Mouse (Mus musculus): Measurements from ENCODE around the gene Hrh1. TPM values are rescaled to one million over a fixed set of nuclear protein-coding genes. Genes with fewer than 3 reads are reported as not detected.

Gene Hrh1
- total and polyA plus RNA-seq, 2 experiments from 2014 or later, result 1.6 to 5.3 TPM

- no peak overlapping the region for H3K9ac ChIP-seq (replicated peaks; ENCODE audit: low read length)
- no peaks in the 10 kb centered on the region for H3K27me3 ChIP-seq (ENCODE audit: insufficient read depth, low read length)
- ATAC-seq (no peak), DNase-seq (ENCODE audit: low spot score) (no peak)
- no peak for TF ChIP-seq CTCF (IDR thresholded peaks at IDR 0.05; ENCODE audit: low read depth)
- H3K4me3 ChIP-seq (ENCODE audit: low read length), result no peak overlapping the region
- no peaks in the 10 kb centered on the region for H3K36me3 ChIP-seq (ENCODE audit: insufficient read depth, low read length)
- H3K9me3 ChIP-seq (ENCODE audit: low read length), result no peaks in the 10 kb centered on the region
- 37% methylated on average over 3 of the region's 3 CpGs for WGBS
- H3K4me2 ChIP-seq (ENCODE audit: low read depth, low read length), result no peak overlapping the region
- H3K4me1 ChIP-seq (ENCODE audit: insufficient read depth, low read length), result peaks cover 14% of the 10 kb centered on the region
- no peak overlapping the region for H3K27ac ChIP-seq
These were observed 34.9 kb downstream of the Hrh1 start for GRCm38 (mm10) chr6:114432591-114432990.

- ATAC-seq (no peak), DNase-seq (ENCODE audit: low spot score) (peak; percentile 27)
- WGBS, result 54% methylated on average over 5 of the region's 5 CpGs
- Histone ChIP-seq H3K27ac (no peak overlapping the region), H3K27me3 (ENCODE audit: insufficient read depth, low read length) (no peaks in the 10 kb centered on the region), H3K36me3 (ENCODE audit: insufficient read depth, low read length) (no peaks in the 10 kb centered on the region), H3K9ac (replicated peaks; ENCODE audit: low read length) (no peak overlapping the region), H3K4me3 (ENCODE audit: low read length) (no peak overlapping the region), H3K9me3 (ENCODE audit: low read length) (no peaks in the 10 kb centered on the region; the same call in 1 of the 2 replicates), H3K4me1 (ENCODE audit: insufficient read depth, low read length) (peaks cover 10% of the 10 kb centered on the region), H3K4me2 (ENCODE audit: low read depth, low read length) (no peak overlapping the region)
- no peak for TF ChIP-seq CTCF (IDR thresholded peaks at IDR 0.05; ENCODE audit: low read depth)
These were observed 36.8 kb downstream of the Hrh1 start for GRCm38 (mm10) chr6:114434524-114434923.

DNA sequence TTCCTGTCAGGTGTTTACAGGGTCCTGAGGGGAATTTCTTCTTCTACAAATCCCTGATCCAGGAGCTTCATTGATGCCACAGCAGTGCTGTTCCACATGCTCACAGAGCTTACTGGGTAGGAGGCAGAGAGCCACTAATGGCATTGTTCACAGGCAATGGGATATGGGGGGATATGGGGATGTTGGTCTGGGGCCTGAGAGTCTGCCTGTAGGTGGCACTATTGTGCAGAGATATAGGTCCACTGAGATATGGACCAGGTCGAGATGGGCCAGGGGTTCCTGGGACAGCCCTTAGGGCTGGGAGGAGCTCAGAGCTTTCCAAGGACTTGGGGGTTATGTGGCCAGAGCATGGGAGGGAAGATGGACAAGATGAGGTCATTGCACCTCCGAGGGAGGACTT is 42.6 kb downstream of the Hrh1 start:
- Histone ChIP-seq H3K4me2 (ENCODE audit: low read depth, low read length) (no peak overlapping the region), H3K9me3 (ENCODE audit: low read length) (no peaks in the 10 kb centered on the region; the same call in 1 of the 2 replicates), H3K27me3 (ENCODE audit: insufficient read depth, low read length) (no peaks in the 10 kb centered on the region), H3K27ac (no peak overlapping the region), H3K4me1 (ENCODE audit: insufficient read depth, low read length) (peaks cover under 1% of the 10 kb centered on the region; the same call in 1 of the 2 replicates), H3K9ac (replicated peaks; ENCODE audit: low read length) (no peak overlapping the region), H3K36me3 (ENCODE audit: insufficient read depth, low read length) (no peaks in the 10 kb centered on the region), H3K4me3 (ENCODE audit: low read length) (no peak overlapping the region)
- TF ChIP-seq CTCF (IDR thresholded peaks at IDR 0.05; ENCODE audit: low read depth), result peak; percentile 16; the same call in 1 of the 2 replicates
- no peak for DNase-seq (ENCODE audit: low spot score)
- WGBS, result 69% methylated on average over 2 of the region's 2 CpGs
- no peak for ATAC-seq

- no peaks in the 10 kb centered on the region; the same call in 1 of the 2 replicates for H3K9me3 ChIP-seq (ENCODE audit: low read length)
- H3K4me3 ChIP-seq (ENCODE audit: low read length), result no peak overlapping the region
- no peak overlapping the region for H3K4me2 ChIP-seq (ENCODE audit: low read depth, low read length)
- whole genome bisulfite sequencing, result 49% methylated on average over 10 of the region's 10 CpGs
- H3K27me3 ChIP-seq (ENCODE audit: insufficient read depth, low read length), result no peaks in the 10 kb centered on the region
- no peak for TF ChIP-seq CTCF (IDR thresholded peaks at IDR 0.05; ENCODE audit: low read depth)
- H3K27ac ChIP-seq, result no peak overlapping the region
- ATAC-seq (peak; percentile 33; the same call in 1 of the 2 replicates), DNase-seq (ENCODE audit: low spot score) (no peak)
- H3K36me3 ChIP-seq (ENCODE audit: insufficient read depth, low read length), result no peaks in the 10 kb centered on the region
- no peak overlapping the region for H3K9ac ChIP-seq (replicated peaks; ENCODE audit: low read length)
- no peaks in the 10 kb centered on the region for H3K4me1 ChIP-seq (ENCODE audit: insufficient read depth, low read length)
These were observed 43.2 kb downstream of the Hrh1 start for GRCm38 (mm10) chr6:114440788-114441453.

DNA sequence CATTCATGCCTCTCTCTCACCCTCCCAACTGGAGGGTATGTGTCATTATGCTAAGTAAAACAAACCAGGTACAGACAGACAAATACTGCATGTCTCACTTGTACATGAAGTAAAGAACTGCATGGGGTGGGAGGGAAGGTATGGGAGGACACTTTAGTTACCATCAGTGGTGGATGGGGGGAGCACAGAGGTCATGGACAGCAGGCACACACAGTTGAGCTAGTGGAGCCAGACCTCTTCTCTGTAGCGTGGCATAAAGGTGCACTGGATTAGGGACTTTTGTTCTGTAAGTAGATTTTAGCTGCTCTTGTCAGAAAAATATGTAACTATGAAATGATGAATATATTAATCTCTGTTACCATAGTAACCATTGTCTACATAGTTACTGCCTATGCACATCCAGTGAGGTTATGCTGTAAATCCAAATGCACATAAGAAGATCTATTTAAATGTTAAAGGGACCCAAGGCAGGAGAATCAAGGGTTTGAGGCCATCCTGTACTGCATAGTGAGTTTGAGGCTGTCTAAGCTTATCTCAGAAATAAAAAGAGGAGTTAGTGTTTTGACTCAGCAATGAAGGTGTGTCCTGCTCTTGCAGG is 46.6 kb downstream of the Hrh1 start:
- Histone ChIP-seq H3K4me2 (ENCODE audit: low read depth, low read length) (no peak overlapping the region), H3K27me3 (ENCODE audit: insufficient read depth, low read length) (no peaks in the 10 kb centered on the region), H3K4me1 (ENCODE audit: insufficient read depth, low read length) (no peaks in the 10 kb centered on the region), H3K9ac (replicated peaks; ENCODE audit: low read length) (no peak overlapping the region), H3K9me3 (ENCODE audit: low read length) (no peaks in the 10 kb centered on the region; the same call in 1 of the 2 replicates), H3K36me3 (ENCODE audit: insufficient read depth, low read length) (no peaks in the 10 kb centered on the region), H3K4me3 (ENCODE audit: low read length) (no peak overlapping the region), H3K27ac (no peak overlapping the region)
- no peak for TF ChIP-seq CTCF (IDR thresholded peaks at IDR 0.05; ENCODE audit: low read depth)
- no peak for DNase-seq (ENCODE audit: low spot score)
- 0 out of 2 replicates have a peak, but pooled peaks have one; percentile 27 for ATAC-seq
- 66% methylated on average over 1 of the region's 1 CpGs for WGBS

DNA sequence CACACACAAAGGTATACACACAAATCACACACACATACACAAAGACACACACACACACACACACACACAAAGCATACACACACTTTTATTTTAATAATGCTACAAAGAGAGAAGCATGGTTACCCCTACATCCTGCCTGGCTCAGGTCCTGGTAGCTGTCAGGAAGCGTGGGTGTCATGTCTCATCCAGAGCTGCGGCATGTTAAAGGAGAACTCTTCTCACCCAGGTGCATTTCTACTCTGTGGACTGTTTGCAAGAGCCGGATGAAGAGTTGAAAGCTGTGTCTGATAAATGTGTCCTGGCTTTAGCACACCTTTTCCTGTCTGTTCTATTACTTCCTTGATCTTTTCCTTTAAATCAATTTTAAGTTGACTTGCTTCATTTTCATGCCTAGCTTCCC is 47.2 kb downstream of the Hrh1 start:
- no peak for DNase-seq (ENCODE audit: low spot score)
- Histone ChIP-seq H3K4me1 (ENCODE audit: insufficient read depth, low read length) (no peaks in the 10 kb centered on the region), H3K4me2 (ENCODE audit: low read depth, low read length) (no peak overlapping the region), H3K36me3 (ENCODE audit: insufficient read depth, low read length) (no peaks in the 10 kb centered on the region), H3K9ac (replicated peaks; ENCODE audit: low read length) (no peak overlapping the region), H3K27ac (no peak overlapping the region), H3K4me3 (ENCODE audit: low read length) (no peak overlapping the region), H3K27me3 (ENCODE audit: insufficient read depth, low read length) (no peaks in the 10 kb centered on the region), H3K9me3 (ENCODE audit: low read length) (no peaks in the 10 kb centered on the region)
- no peak for ATAC-seq
- TF ChIP-seq CTCF (IDR thresholded peaks at IDR 0.05; ENCODE audit: low read depth), result no peak
- 81% methylated on average over 3 of the region's 3 CpGs for WGBS

DNA sequence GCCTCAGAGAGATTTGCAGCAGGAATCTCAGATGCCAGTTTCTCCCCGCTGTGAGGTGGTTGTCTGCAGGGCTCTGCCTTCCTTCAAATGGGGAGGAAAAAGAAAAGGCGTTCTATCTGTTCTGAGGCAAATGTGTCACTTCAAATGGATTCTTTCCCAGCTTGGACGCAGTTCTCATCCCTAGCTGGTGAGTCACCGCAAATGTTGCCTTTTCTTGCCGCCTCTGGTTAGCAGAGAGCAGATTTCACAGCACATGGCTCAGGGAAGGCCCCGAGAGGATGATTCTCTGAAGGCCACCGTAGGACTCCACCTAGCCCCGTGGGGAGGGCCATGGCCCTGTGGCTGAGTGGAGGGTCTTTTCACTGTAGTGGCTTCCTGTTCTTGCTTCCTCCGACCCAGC is 51.2 kb downstream of the Hrh1 start:
- Histone ChIP-seq H3K36me3 (ENCODE audit: insufficient read depth, low read length) (no peaks in the 10 kb centered on the region), H3K9ac (replicated peaks; ENCODE audit: low read length) (no peak overlapping the region), H3K27me3 (ENCODE audit: insufficient read depth, low read length) (no peaks in the 10 kb centered on the region), H3K4me3 (ENCODE audit: low read length) (no peak overlapping the region), H3K9me3 (ENCODE audit: low read length) (no peaks in the 10 kb centered on the region), H3K4me1 (ENCODE audit: insufficient read depth, low read length) (no peaks in the 10 kb centered on the region), H3K4me2 (ENCODE audit: low read depth, low read length) (no peak overlapping the region), H3K27ac (no peak overlapping the region; the same call in 1 of the 2 replicates)
- DNase-seq (ENCODE audit: low spot score) (no peak), ATAC-seq (no peak)
- no peak for TF ChIP-seq CTCF (IDR thresholded peaks at IDR 0.05; ENCODE audit: low read depth)
- WGBS, result 73% methylated on average over 9 of the region's 9 CpGs

Measured in hindbrain, postnatal 0 days (tissue).